Mouse (Mus musculus) heart, embryonic 11.5 days (tissue): ENCODE results near the gene Rp9. TPM values are rescaled to one million over a fixed set of nuclear protein-coding genes. Genes with fewer than 3 reads are reported as not detected.
A peak's percentile ranks its signal among the peaks of the same experiment; 100 is the strongest.

Experiments
- ATAC-seq: fragments of 200-750 bp; cut with Nextera tagmentation; replicated peaks from 2 replicates; pipeline ENCODE4 v1.8.0; 2017; ENCODE audit warnings: moderate library complexity; ENCODE audit not compliant: insufficient number of reproducible peaks, low FRiP score, low TSS enrichment
- H3K27ac ChIP-seq: fragments of 300-500 bp; sonication (generic); 2 replicates; pipeline ENCODE4 v1.5.1; 2014; ENCODE audit warnings: mild to moderate bottlenecking, low read depth, low read length
- H3K27me3 ChIP-seq: fragments of 300-500 bp; sonication (generic); 2 replicates; pipeline ENCODE4 v1.6.1; 2014; ENCODE audit warnings: mild to moderate bottlenecking, low read length, mixed read lengths; ENCODE audit not compliant: control insufficient read depth, insufficient read depth
- H3K36me3 ChIP-seq: fragments of 300-500 bp; sonication (generic); 2 replicates; pipeline ENCODE4 v1.6.1; 2014; ENCODE audit warnings: mild to moderate bottlenecking, low read length, moderate library complexity, mixed read lengths; ENCODE audit not compliant: control insufficient read depth, insufficient read depth
- H3K4me1 ChIP-seq: fragments of 300-500 bp; sonication (generic); 2 replicates; pipeline ENCODE4 v1.6.1; 2014; ENCODE audit warnings: low read length; ENCODE audit not compliant: control insufficient read depth, insufficient read depth
- H3K4me2 ChIP-seq: fragments of 300-500 bp; sonication (generic); 2 replicates; pipeline ENCODE4 v1.6.1; 2014; ENCODE audit warnings: mild to moderate bottlenecking, moderate library complexity
- H3K4me3 ChIP-seq: fragments of 300-500 bp; sonication (generic); 2 replicates; pipeline ENCODE4 v1.5.1; 2014; ENCODE audit warnings: low read depth, low read length
- H3K9ac ChIP-seq: fragments of 300-500 bp; sonication (generic); 2 replicates; pipeline ENCODE4 v1.6.1; 2014; ENCODE audit warnings: mild to moderate bottlenecking, low read depth, low read length, moderate library complexity
- H3K9me3 ChIP-seq: fragments of 300-500 bp; sonication (generic); replicated peaks from 2 replicates; pipeline ENCODE4 v1.6.1; 2016; ENCODE audit warnings: low read length; ENCODE audit not compliant: control insufficient read depth
- WGBS: fragments of 180-500 bp; shearing (Covaris S2); extraction: QIAGEN DNeasy Blood & Tissue Kit; methylation state at CpG from one replicate; pipeline ENCODE4 v1.1.7; 2014; ENCODE audit not compliant: insufficient replicate concordance; 5-methylcytosine and 5-hydroxymethylcytosine counted together
- polyA plus RNA-seq: library from polyadenylated mRNA; unstranded; fragments of >200 nt; fragmentation: Nextera tagmentation; extraction: Ambion mirVana; gene quantifications from 2 replicates; pipeline ENCODE4 v1.2.1, GENCODE M21; 2014

The Rp9 gene
- polyA plus RNA-seq, 1 experiment from 2014 or later = 48.0 TPM

GRCm38 (mm10) chr9:22388401-22388980, 81.1 kb downstream of the Rp9 start:
- peak overlapping the region; percentile 78 for H3K4me3 ChIP-seq
- ATAC-seq = peak; percentile 78
- H3K27me3 ChIP-seq = no peaks in the 10 kb centered on the region
- H3K4me1 ChIP-seq = peaks cover 17% of the 10 kb centered on the region
- no peaks in the 10 kb centered on the region for H3K9me3 ChIP-seq
- WGBS = 1% methylated on average over 41 of the region's 41 CpGs
- peak overlapping the region; percentile 87 for H3K4me2 ChIP-seq
- H3K36me3 ChIP-seq = no peaks in the 10 kb centered on the region
- peak overlapping the region; percentile 93 for H3K27ac ChIP-seq
- H3K9ac ChIP-seq = peak overlapping the region; percentile 93

GRCm38 (mm10) chr9:22387901-22388300, 81.6 kb downstream of the Rp9 start:
- Histone ChIP-seq H3K27ac (peak overlapping the region; percentile 93), H3K4me1 (peaks cover 17% of the 10 kb centered on the region), H3K4me3 (peak overlapping the region; percentile 78), H3K27me3 (no peaks in the 10 kb centered on the region), H3K36me3 (no peaks in the 10 kb centered on the region), H3K9ac (peak overlapping the region; percentile 93), H3K9me3 (no peaks in the 10 kb centered on the region), H3K4me2 (peak overlapping the region; percentile 87)
- WGBS = 21% methylated on average over 6 of the region's 6 CpGs
- no peak for ATAC-seq

- Histone ChIP-seq H3K9ac (no peak overlapping the region), H3K27me3 (no peaks in the 10 kb centered on the region), H3K4me2 (no peak overlapping the region), H3K4me3 (no peak overlapping the region), H3K4me1 (peaks cover 17% of the 10 kb centered on the region), H3K36me3 (peaks cover 11% of the 10 kb centered on the region), H3K27ac (no peak overlapping the region), H3K9me3 (no peaks in the 10 kb centered on the region)
- 69% methylated on average over 2 of the region's 2 CpGs for WGBS
- no peak for ATAC-seq
These were observed 83.7 kb downstream of the Rp9 start for GRCm38 (mm10) chr9:22385890-22386289.

GRCm38 (mm10) chr9:22376086-22376485, 93.5 kb downstream of the Rp9 start:
- Histone ChIP-seq H3K9me3 (0 out of 2 replicates have a peak, but pooled peaks cover 3% of the 10 kb centered on the region), H3K27ac (no peak overlapping the region), H3K27me3 (no peaks in the 10 kb centered on the region), H3K4me2 (no peak overlapping the region), H3K9ac (no peak overlapping the region), H3K4me3 (no peak overlapping the region), H3K4me1 (no peaks in the 10 kb centered on the region), H3K36me3 (peaks cover 63% of the 10 kb centered on the region)
- ATAC-seq = no peak
- 89% methylated on average over 5 of the region's 5 CpGs for WGBS

- Histone ChIP-seq H3K27ac (no peak overlapping the region), H3K36me3 (peaks cover 53% of the 10 kb centered on the region), H3K9ac (no peak overlapping the region), H3K4me3 (no peak overlapping the region), H3K9me3 (no peaks in the 10 kb centered on the region), H3K27me3 (no peaks in the 10 kb centered on the region), H3K4me2 (no peak overlapping the region), H3K4me1 (no peaks in the 10 kb centered on the region)
- 95% methylated on average over 4 of the region's 4 CpGs for WGBS
- no peak for ATAC-seq
These were observed 96.8 kb downstream of the Rp9 start for GRCm38 (mm10) chr9:22372760-22373159.

GRCm38 (mm10) chr9:22368030-22368429, 101.5 kb downstream of the Rp9 start:
- Histone ChIP-seq H3K4me2 (no peak overlapping the region), H3K36me3 (peaks cover 36% of the 10 kb centered on the region), H3K27ac (no peak overlapping the region), H3K4me1 (no peaks in the 10 kb centered on the region), H3K4me3 (no peak overlapping the region), H3K9ac (no peak overlapping the region), H3K9me3 (no peaks in the 10 kb centered on the region), H3K27me3 (no peaks in the 10 kb centered on the region)
- 80% methylated on average over 6 of the region's 6 CpGs for WGBS
- no peak for ATAC-seq

GRCm38 (mm10) chr9:22366621-22367020, 102.9 kb downstream of the Rp9 start:
- Histone ChIP-seq H3K27me3 (no peaks in the 10 kb centered on the region), H3K36me3 (peaks cover 31% of the 10 kb centered on the region), H3K9ac (no peak overlapping the region), H3K9me3 (no peaks in the 10 kb centered on the region), H3K27ac (no peak overlapping the region), H3K4me2 (no peak overlapping the region), H3K4me3 (no peak overlapping the region), H3K4me1 (no peaks in the 10 kb centered on the region)
- ATAC-seq = no peak
- 96% methylated on average over 10 of the region's 10 CpGs for WGBS

GRCm38 (mm10) chr9:22366221-22366620, 103.3 kb downstream of the Rp9 start:
- no peak for ATAC-seq
- WGBS = 89% methylated on average over 2 of the region's 2 CpGs
- H3K4me2 ChIP-seq = no peak overlapping the region
- H3K9me3 ChIP-seq = no peaks in the 10 kb centered on the region
- no peak overlapping the region for H3K9ac ChIP-seq
- H3K36me3 ChIP-seq = peaks cover 29% of the 10 kb centered on the region
- no peak overlapping the region for H3K27ac ChIP-seq
- H3K4me1 ChIP-seq = no peaks in the 10 kb centered on the region
- H3K4me3 ChIP-seq = no peak overlapping the region
- H3K27me3 ChIP-seq = no peaks in the 10 kb centered on the region
